Mouse (Mus musculus) brain, embryonic 14.5 days (tissue): Measurements from ENCODE around the gene Gpr62.

Experiments used
- CTCF ChIP-seq: fragments of 200-500 bp; IDR thresholded peaks from 2 replicates; pipeline ENCODE4 v1.5.1; 2012; ENCODE audit warnings: inconsistent platforms, mild to moderate bottlenecking, moderate library complexity, borderline replicate concordance; ENCODE audit not compliant: insufficient read depth, insufficient read length; ENCODE audit errors: extremely low read depth
- POLR2A ChIP-seq: fragments of 200-500 bp; IDR thresholded peaks from 2 replicates; pipeline ENCODE4 v1.6.1; 2012; ENCODE audit warnings: mild to moderate bottlenecking, inconsistent platforms, borderline replicate concordance; ENCODE audit not compliant: poor library complexity, insufficient read depth, insufficient read length, severe bottlenecking; ENCODE audit errors: extremely low read depth

GRCm38 (mm10) chr9:106430015-106430264 is 35.8 kb downstream of the Gpr62 start:
- TF ChIP-seq POLR2A (no peak), CTCF (no peak)
